Mouse (Mus musculus): ENCODE results near the gene Dcbld2. TPM values are rescaled to one million over a fixed set of nuclear protein-coding genes. Genes with fewer than 3 reads are reported as not detected.

Gene Dcbld2
- polyA plus RNA-seq, 1 experiment from 2014 or later, result 1.1 TPM

DNA sequence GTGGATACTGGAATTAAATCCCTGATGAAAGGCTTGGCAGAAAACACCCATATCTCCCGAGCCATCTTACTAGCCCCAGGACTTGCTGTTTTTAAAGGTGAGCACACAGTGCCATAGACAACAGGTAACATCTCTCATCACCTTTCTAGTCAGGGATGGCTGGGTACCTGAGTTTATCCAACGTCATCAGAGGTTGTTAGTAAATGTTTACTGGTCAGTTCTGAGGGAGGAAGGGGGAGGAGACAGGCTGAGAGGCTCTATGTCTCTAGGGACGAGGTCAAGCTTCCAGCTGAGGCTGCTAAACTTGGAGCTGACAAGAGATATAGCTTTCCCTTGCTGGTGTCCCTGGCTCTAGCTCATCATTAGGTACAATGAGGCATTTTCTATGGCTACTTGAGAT lies 74.1 kb downstream of the Dcbld2 start:
- WGBS (ENCODE audit: insufficient replicate concordance), result 51% methylated on average over 3 of the region's 3 CpGs

DNA sequence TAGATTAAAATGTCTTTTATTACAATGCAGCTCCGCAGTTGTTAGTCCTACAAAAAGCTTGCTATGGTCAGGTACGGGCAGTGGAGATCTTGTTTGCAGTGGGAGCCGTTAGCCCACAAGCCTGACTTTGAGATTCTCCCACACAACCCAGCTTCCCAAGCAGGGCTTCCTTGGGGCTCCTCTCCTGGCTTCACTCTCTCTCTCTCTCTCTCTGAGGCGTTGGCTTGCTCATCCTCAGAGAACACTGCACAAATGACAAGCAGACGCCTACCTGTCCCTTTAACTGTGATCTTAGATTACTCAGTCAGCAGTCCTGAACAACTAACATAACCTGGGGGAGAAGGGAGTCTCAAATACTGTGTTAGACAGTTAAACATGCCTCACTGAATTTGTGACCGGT lies 79.6 kb downstream of the Dcbld2 start:
- no peaks in the 10 kb centered on the region for H3K27me3 ChIP-seq
- H3K36me3 ChIP-seq, result peaks cover 81% of the 10 kb centered on the region
- no peak overlapping the region for H3K9ac ChIP-seq
- DNase-seq (no peak), ATAC-seq (ENCODE audit: low read depth) (no peak)
- 78% methylated on average over 6 of the region's 6 CpGs for WGBS (ENCODE audit: insufficient replicate concordance)
- no peaks in the 10 kb centered on the region for H3K9me3 ChIP-seq (replicated peaks)
- 0 out of 2 replicates have a peak, but pooled peaks cover 3% of the 10 kb centered on the region for H3K4me1 ChIP-seq (replicated peaks)
- H3K27ac ChIP-seq, result no peak overlapping the region
- no peak overlapping the region for H3K4me2 ChIP-seq
- no peak overlapping the region for H3K4me3 ChIP-seq (replicated peaks)

More for the DNA sequence above, 74.1 kb downstream of the Dcbld2 start:
- DNase-seq, result no peak
- no peaks in the 10 kb centered on the region; the same call in 1 of the 2 replicates for H3K9me3 ChIP-seq (replicated peaks)
- no peak overlapping the region for H3K4me3 ChIP-seq (replicated peaks)
- H3K4me2 ChIP-seq, result no peak overlapping the region
- H3K27me3 ChIP-seq, result no peaks in the 10 kb centered on the region
- H3K9ac ChIP-seq, result no peak overlapping the region
- no peak overlapping the region for H3K27ac ChIP-seq
- H3K4me1 ChIP-seq (replicated peaks), result 0 out of 2 replicates have a peak, but pooled peaks cover 18% of the 10 kb centered on the region
- no peak for ATAC-seq (ENCODE audit: low read depth)
- H3K36me3 ChIP-seq, result peaks cover 84% of the 10 kb centered on the region

DNA sequence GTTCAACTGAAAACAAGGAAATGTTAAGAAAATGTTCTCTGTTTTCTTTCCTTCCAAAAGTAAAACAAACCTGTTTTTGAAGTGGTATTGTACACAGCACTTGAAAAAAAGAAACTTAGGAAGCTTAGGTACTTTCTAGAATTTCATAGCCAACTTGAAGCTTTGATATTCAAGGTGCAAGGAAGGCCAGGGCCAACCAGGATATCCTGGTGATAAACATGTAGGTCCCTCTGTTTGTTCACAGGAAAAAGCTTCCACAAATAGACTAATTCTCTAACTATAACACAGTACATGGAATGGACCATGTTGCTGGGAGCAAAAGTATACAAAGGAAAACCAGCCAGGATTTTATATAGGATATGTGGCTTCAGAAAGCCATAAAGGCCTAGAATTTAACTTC lies 88.5 kb downstream of the Dcbld2 start:
- peaks cover 32% of the 10 kb centered on the region for H3K36me3 ChIP-seq
- peak overlapping the region; percentile 98 for H3K27ac ChIP-seq
- ATAC-seq (ENCODE audit: low read depth) (no peak), DNase-seq (no peak)
- no peaks in the 10 kb centered on the region for H3K9me3 ChIP-seq (replicated peaks)
- H3K9ac ChIP-seq, result peak overlapping the region; percentile 66
- peaks cover 66% of the 10 kb centered on the region for H3K4me1 ChIP-seq (replicated peaks)
- H3K4me2 ChIP-seq, result peak overlapping the region; percentile 58
- H3K4me3 ChIP-seq (replicated peaks), result no peak overlapping the region
- no peaks in the 10 kb centered on the region for H3K27me3 ChIP-seq

DNA sequence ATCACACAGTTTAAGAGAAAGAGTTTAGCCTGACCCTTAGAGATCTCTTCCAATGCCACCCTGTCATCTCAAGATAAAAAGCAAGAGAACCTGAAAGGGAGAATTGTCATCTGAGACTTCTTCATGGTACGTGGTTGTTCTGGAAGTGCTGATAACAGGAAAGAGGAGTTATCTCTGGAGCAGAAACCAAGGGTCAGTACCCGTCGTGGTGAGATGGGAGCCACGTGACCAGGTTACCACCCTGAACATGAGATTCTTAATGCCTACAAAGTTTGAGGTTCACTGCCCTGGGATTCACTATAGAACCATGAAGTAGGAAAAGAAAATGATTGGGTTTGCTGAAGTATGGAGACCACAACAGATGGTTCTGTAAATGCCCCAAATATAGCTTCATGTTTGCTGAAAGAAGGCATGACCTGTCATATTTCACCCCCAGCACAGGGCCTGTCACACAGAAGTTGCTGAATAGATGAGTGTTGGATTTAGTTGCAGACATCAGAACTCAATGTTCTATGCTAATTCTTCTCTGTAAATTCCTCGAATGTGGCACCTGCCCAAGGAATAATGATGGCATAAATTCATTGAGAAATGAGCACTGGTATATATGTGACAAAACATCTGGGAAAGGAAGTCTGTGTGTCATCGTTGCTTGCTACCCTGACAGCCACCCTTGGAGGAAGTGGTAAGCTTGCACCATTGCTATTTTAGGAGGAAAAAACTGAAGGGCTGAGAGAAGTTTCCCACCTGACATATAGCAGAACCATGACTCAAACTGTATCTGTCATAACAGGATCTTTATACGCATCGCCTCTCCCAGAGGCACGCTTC lies 89.9 kb downstream of the Dcbld2 start:
- H3K27me3 ChIP-seq, result no peaks in the 10 kb centered on the region
- H3K9me3 ChIP-seq (replicated peaks), result no peaks in the 10 kb centered on the region
- peak overlapping the region; percentile 18; the same call in 1 of the 2 replicates for H3K4me3 ChIP-seq (replicated peaks)
- H3K9ac ChIP-seq, result peak overlapping the region; percentile 66
- ATAC-seq (ENCODE audit: low read depth) (peak; percentile 93), DNase-seq (peak; percentile 82)
- H3K4me1 ChIP-seq (replicated peaks), result peaks cover 79% of the 10 kb centered on the region
- H3K27ac ChIP-seq, result peak overlapping the region; percentile 98
- WGBS (ENCODE audit: insufficient replicate concordance), result 19% methylated on average over 9 of the region's 9 CpGs
- peak overlapping the region; percentile 58 for H3K4me2 ChIP-seq
- H3K36me3 ChIP-seq, result peaks cover 22% of the 10 kb centered on the region

DNA sequence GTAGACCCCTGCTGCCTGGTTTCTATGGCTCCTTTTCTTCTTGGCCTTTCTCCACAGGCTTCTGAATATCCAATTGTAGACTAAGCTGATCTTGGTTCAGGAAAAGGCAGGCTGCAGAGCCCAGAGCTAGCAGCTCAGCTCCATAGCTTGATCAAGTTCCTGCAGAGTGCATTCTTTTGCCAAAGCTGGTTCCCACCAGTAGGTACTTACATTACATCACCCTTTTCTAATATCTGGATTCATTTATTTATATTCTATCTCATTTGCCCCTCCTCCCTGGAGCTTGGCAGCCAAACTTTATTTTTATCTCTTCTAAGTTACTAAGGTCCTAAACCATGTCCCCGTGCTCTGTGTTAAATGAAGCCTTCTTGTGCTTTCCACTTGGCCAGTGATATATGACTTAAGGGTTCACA lies 90.9 kb downstream of the Dcbld2 start:
- Histone ChIP-seq H3K4me3 (replicated peaks) (no peak overlapping the region), H3K4me2 (no peak overlapping the region), H3K9me3 (replicated peaks) (no peaks in the 10 kb centered on the region), H3K9ac (peak overlapping the region; percentile 57), H3K36me3 (peaks cover 22% of the 10 kb centered on the region), H3K4me1 (replicated peaks) (peaks cover 84% of the 10 kb centered on the region), H3K27me3 (no peaks in the 10 kb centered on the region), H3K27ac (peak overlapping the region; percentile 98)
- ATAC-seq (ENCODE audit: low read depth) (no peak), DNase-seq (no peak)
- 15% methylated on average over 1 of the region's 1 CpGs for WGBS (ENCODE audit: insufficient replicate concordance)

DNA sequence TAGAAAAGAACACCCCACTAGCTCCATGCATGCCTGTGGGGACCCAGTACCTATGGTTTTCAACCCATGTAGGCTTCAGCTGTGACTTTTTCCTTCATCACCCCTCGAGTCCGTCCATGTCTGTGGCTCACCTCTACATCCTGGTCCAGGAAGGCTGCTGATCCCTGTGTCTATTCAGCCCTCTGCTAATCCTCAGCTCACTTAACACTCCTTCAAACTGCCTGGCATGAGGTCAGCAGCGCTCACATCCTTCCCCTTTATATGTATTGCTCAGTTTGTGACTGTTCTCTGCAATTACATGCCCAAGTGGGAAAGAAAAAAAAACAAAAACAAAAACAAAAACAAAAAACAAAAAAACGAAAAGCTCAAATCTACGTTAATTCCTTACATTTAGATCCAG lies 91.4 kb downstream of the Dcbld2 start:
- Histone ChIP-seq H3K9me3 (replicated peaks) (no peaks in the 10 kb centered on the region), H3K36me3 (peaks cover 22% of the 10 kb centered on the region), H3K4me2 (no peak overlapping the region), H3K9ac (peak overlapping the region; percentile 57), H3K27me3 (no peaks in the 10 kb centered on the region), H3K4me1 (replicated peaks) (peaks cover 81% of the 10 kb centered on the region), H3K4me3 (replicated peaks) (no peak overlapping the region), H3K27ac (peak overlapping the region; percentile 98)
- ATAC-seq (ENCODE audit: low read depth), result no peak
- WGBS (ENCODE audit: insufficient replicate concordance), result 69% methylated on average over 5 of the region's 5 CpGs
- DNase-seq, result no peak

DNA sequence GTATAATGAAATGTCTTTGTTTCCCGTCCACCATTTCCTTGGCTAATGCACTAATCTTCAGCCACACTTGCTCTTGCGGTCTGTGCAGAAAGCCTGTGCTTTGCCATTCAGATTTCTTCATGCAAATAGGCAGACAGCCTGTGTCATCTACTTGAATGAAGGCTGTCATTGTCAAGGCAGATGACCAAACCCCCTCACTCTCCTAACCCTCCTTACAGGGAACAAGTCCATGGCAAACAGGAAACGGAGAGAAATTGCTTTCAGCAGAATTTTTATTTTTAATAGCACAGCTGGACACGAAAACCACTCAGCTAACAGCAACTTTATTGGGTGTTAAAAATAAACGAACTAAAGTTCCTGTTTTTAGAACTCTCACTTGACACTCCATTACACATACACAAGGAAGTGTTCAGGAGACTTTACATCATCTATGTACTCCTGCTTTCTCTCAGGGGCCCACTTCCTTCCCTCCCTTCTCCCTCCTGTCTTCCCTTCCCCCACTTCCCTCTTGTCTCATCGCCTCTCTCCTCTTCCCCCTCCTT lies 93.6 kb downstream of the Dcbld2 start:
- Histone ChIP-seq H3K36me3 (peaks cover 28% of the 10 kb centered on the region), H3K9me3 (replicated peaks) (no peaks in the 10 kb centered on the region), H3K4me3 (replicated peaks) (no peak overlapping the region), H3K4me2 (peak overlapping the region; percentile 31; the same call in 1 of the 2 replicates), H3K27me3 (no peaks in the 10 kb centered on the region), H3K9ac (peak overlapping the region; percentile 50; the same call in 1 of the 2 replicates), H3K4me1 (replicated peaks) (peaks cover 75% of the 10 kb centered on the region), H3K27ac (peak overlapping the region; percentile 85)
- no peak for ATAC-seq (ENCODE audit: low read depth)
- WGBS (ENCODE audit: insufficient replicate concordance), result 9% methylated on average over 6 of the region's 6 CpGs
- no peak for DNase-seq

DNA sequence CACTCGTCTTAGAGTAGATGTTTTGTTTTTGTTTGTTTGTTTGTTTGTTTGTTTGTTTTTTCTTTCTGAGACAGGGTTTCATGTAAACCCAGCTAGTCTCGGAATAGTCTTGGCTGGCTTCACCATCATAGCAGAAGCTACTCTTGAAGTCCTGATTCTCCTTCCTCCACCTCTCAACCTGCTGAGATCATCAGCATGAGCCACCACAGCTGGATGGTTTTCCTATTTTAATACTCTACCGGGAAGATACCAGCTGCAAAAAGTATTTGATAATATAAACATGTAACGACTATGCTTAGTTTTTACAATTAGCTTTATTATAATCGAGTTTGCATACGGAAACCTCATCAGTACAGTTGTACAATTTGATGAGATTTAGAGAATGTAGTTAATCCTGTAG lies 94.3 kb downstream of the Dcbld2 start:
- Histone ChIP-seq H3K4me3 (replicated peaks) (no peak overlapping the region), H3K4me2 (no peak overlapping the region), H3K36me3 (peaks cover 31% of the 10 kb centered on the region), H3K9ac (peak overlapping the region; percentile 50; the same call in 1 of the 2 replicates), H3K4me1 (replicated peaks) (peaks cover 75% of the 10 kb centered on the region), H3K27me3 (no peaks in the 10 kb centered on the region), H3K9me3 (replicated peaks) (no peaks in the 10 kb centered on the region), H3K27ac (peak overlapping the region; percentile 85)
- ATAC-seq (ENCODE audit: low read depth), result no peak
- WGBS (ENCODE audit: insufficient replicate concordance), result 54% methylated on average over 6 of the region's 6 CpGs
- no peak for DNase-seq

DNA sequence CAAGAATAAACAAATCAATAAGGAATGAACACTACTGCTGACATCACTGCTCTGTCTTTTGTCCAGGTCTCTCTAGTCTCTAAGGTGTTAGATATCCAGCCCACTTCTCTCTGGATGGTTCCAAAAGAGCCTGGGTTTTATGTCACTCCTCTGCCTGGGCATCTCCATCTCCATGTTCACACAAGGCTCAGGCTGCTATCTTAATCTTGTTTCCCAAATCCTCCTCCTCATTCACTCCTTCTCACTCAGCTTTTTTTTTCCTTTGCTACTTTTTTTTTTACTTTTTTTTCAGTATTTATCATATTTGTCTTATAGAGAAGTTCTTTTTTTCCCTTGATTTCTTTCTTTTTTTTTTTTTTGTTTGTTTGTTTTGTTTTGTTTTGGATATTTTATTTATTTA lies 96.7 kb downstream of the Dcbld2 start:
- H3K9ac ChIP-seq, result no peak overlapping the region
- H3K9me3 ChIP-seq (replicated peaks), result no peaks in the 10 kb centered on the region
- H3K4me2 ChIP-seq, result no peak overlapping the region
- H3K27ac ChIP-seq, result no peak overlapping the region; the same call in 1 of the 2 replicates
- no peak overlapping the region for H3K4me3 ChIP-seq (replicated peaks)
- no peak for DNase-seq
- H3K36me3 ChIP-seq, result peaks cover 32% of the 10 kb centered on the region
- no peaks in the 10 kb centered on the region for H3K27me3 ChIP-seq
- peaks cover 54% of the 10 kb centered on the region for H3K4me1 ChIP-seq (replicated peaks)
- ATAC-seq (ENCODE audit: low read depth), result no peak

DNA sequence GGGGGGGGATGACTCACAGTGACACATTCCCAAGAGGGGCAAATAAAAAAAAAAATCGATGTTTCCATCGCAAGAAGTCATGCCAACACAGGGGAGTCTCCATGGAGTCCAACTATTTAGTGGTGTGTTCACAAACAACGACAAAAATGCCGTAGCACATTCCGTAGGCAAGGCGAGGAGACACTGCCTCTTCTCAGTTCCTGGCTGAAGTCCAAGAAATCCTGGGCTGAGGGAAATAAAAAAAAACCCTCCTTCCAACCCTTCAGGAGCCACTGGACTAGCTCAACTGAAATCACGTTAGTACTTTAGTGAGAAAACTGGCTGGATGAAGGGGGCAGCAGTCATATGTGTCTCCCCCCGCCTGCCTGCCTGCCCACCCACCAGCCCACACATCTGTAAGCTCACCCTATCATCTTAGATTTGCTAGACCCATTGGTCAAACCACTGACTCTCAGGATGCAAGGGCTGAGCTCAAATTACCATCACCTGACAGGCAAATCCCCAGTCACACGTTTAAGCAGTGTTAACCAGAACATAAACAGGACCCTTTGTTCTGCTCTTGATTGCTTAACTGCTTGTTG lies 104.0 kb downstream of the Dcbld2 start:
- Histone ChIP-seq H3K4me1 (replicated peaks) (peaks cover 54% of the 10 kb centered on the region), H3K4me3 (replicated peaks) (no peak overlapping the region), H3K9me3 (replicated peaks) (no peaks in the 10 kb centered on the region), H3K36me3 (peaks cover 4% of the 10 kb centered on the region), H3K9ac (no peak overlapping the region), H3K4me2 (no peak overlapping the region), H3K27me3 (no peaks in the 10 kb centered on the region), H3K27ac (peak overlapping the region; percentile 87)
- 68% methylated on average over 9 of the region's 9 CpGs for WGBS (ENCODE audit: insufficient replicate concordance)
- DNase-seq, result no peak
- no peak for ATAC-seq (ENCODE audit: low read depth)

DNA sequence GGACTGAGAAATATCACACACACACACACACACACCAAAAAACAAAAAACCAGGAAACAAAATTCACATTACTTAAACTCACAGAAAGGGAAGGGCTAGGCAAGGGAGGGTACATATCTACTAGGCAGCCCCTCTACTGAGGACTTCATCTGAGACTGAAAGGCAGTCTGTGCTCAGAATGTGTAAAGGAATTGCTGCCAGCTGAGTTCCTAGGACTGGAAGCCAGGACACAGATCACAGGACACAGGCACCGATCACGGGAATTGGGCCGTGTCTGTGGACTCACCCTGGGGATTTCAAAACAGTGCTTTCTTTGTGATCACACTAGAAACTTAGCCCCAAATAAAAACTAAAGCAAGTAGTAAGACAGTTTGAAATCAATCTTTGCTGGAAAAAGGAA lies 104.6 kb downstream of the Dcbld2 start:
- H3K36me3 ChIP-seq, result no peaks in the 10 kb centered on the region; the same call in 1 of the 2 replicates
- DNase-seq (no peak), ATAC-seq (ENCODE audit: low read depth) (no peak)
- H3K9me3 ChIP-seq (replicated peaks), result no peaks in the 10 kb centered on the region
- WGBS (ENCODE audit: insufficient replicate concordance), result 86% methylated on average over 3 of the region's 3 CpGs
- H3K27ac ChIP-seq, result peak overlapping the region; percentile 87
- H3K4me3 ChIP-seq (replicated peaks), result no peak overlapping the region
- peaks cover 56% of the 10 kb centered on the region for H3K4me1 ChIP-seq (replicated peaks)
- no peaks in the 10 kb centered on the region for H3K27me3 ChIP-seq
- no peak overlapping the region for H3K9ac ChIP-seq
- no peak overlapping the region for H3K4me2 ChIP-seq

All from liver, embryonic 13.5 days (tissue).